Mouse (Mus musculus): ENCODE measurements at regions not wholly inside any gene's neighbourhood (a gene's known extent, or its start where the extent isn't known, plus 50 kb on each side); places are given as distances from the start of the nearest gene placed in this dataset.

GRCm38 (mm10) chr2:45356558-45357170 lies 239.5 kb upstream of the Zeb2 start:
- Histone ChIP-seq H3K9ac (ENCODE audit: insufficient read depth, low read depth, low read length, poor library complexity, severe bottlenecking) (no peak overlapping the region), H3K36me3 (ENCODE audit: control insufficient read depth, insufficient read depth, low read length, poor library complexity, severe bottlenecking) (no peaks in the 10 kb centered on the region), H3K4me3 (ENCODE audit: insufficient read depth in 1 of 2, low read depth in 1 of 2, low read length in 2 of 2, poor library complexity in 1 of 2, severe bottlenecking in 1 of 2) (no peak overlapping the region), H3K9me3 (ENCODE audit: control insufficient read depth, insufficient read depth, low read depth, low read length) (no peaks in the 10 kb centered on the region), H3K27ac (ENCODE audit: insufficient read depth, low read depth, low read length, poor library complexity, severe bottlenecking) (no peak overlapping the region), H3K4me1 (ENCODE audit: control insufficient read depth in 2 of 2, insufficient read depth in 2 of 2, low read length in 2 of 2, poor library complexity in 1 of 2) (no peaks in the 10 kb centered on the region)
- no peak for DNase-seq (ENCODE audit: low read depth, low spot score)
- no peak for TF ChIP-seq ZNF384 (IDR thresholded peaks at IDR 0.05; ENCODE audit: low read depth, low read length)
- no peak for TF ChIP-seq HCFC1 (IDR thresholded peaks at IDR 0.05; ENCODE audit: borderline replicate concordance, insufficient read depth, low read length)
- TF ChIP-seq MAFK (IDR thresholded peaks at IDR 0.05; ENCODE audit: insufficient read depth, low read depth, low read length), result no peak
- TF ChIP-seq ZC3H11A (IDR thresholded peaks at IDR 0.05; ENCODE audit: borderline replicate concordance, low read depth, low read length), result no peak
- TF ChIP-seq CHD2 (IDR thresholded peaks at IDR 0.05; ENCODE audit: low read depth, low read length), result no peak
- in situ Hi-C loops (cut with MboI; ENCODE audit: low sequenced_read_pairs in 2 of 2, unreplicated experiment in 2 of 2), result no loop called here

GRCm38 (mm10) chr2:45356021-45356420 lies 238.8 kb upstream of the Zeb2 start:
- in situ Hi-C loops (cut with MboI; ENCODE audit: low sequenced_read_pairs in 2 of 2, unreplicated experiment in 2 of 2), result no loop called here
- H3K9ac ChIP-seq (ENCODE audit: insufficient read depth, low read depth, low read length, poor library complexity, severe bottlenecking), result no peak overlapping the region

DNA sequence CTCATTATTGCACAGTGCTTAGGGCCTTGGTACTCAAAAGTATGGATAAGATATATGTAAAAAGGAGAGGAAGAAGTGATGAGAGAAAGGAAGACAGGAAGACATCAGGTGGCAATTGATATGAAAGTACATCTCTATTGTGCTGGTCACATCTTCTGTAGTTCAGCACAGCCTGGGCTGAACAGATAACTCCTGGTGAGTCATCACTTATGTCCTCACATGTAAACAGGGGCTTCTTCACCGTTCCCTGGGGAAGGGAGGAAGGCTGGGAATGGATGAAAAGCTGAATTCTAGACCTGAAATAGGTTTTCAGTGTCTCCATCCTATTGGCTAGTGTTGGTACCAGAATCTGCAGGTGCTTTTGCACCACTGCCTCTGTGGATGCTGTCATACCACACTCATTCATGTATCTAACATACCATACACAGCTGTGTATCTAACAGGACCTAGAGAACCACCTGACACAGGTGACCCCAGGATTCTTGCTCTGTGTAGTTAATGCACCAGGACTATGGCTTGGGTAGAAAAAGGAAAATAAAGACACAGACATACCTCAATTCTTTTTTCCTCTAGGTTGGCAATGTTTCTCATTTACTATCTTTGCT lies 234.4 kb upstream of the Zeb2 start:
- TF ChIP-seq HCFC1 (IDR thresholded peaks at IDR 0.05; ENCODE audit: borderline replicate concordance, insufficient read depth, low read length) (no peak), CHD2 (IDR thresholded peaks at IDR 0.05; ENCODE audit: low read depth, low read length) (no peak), ZC3H11A (IDR thresholded peaks at IDR 0.05; ENCODE audit: borderline replicate concordance, low read depth, low read length) (no peak)
- H3K4me3 ChIP-seq (ENCODE audit: insufficient read depth in 1 of 2, low read depth in 1 of 2, low read length in 2 of 2, poor library complexity in 1 of 2, severe bottlenecking in 1 of 2), result no peak overlapping the region
- H3K4me1 ChIP-seq (ENCODE audit: control insufficient read depth in 2 of 2, insufficient read depth in 2 of 2, low read length in 2 of 2, poor library complexity in 1 of 2), result no peaks in the 10 kb centered on the region
- H3K36me3 ChIP-seq (ENCODE audit: control insufficient read depth, insufficient read depth, low read length, poor library complexity, severe bottlenecking), result no peaks in the 10 kb centered on the region
- no peak overlapping the region for H3K9ac ChIP-seq (ENCODE audit: insufficient read depth, low read depth, low read length, poor library complexity, severe bottlenecking)
- H3K27ac ChIP-seq (ENCODE audit: insufficient read depth, low read depth, low read length, poor library complexity, severe bottlenecking), result no peak overlapping the region
- no peaks in the 10 kb centered on the region for H3K9me3 ChIP-seq (ENCODE audit: control insufficient read depth, insufficient read depth, low read depth, low read length)
- in situ Hi-C loops (cut with MboI; ENCODE audit: low sequenced_read_pairs in 2 of 2, unreplicated experiment in 2 of 2), result no loop called here
- DNase-seq (ENCODE audit: low read depth, low spot score), result no peak

More at GRCm38 (mm10) chr2:45356021-45356420, 238.8 kb upstream of the Zeb2 start:
- Histone ChIP-seq H3K4me1 (ENCODE audit: control insufficient read depth in 2 of 2, insufficient read depth in 2 of 2, low read length in 2 of 2, poor library complexity in 1 of 2) (no peaks in the 10 kb centered on the region), H3K4me3 (ENCODE audit: insufficient read depth in 1 of 2, low read depth in 1 of 2, low read length in 2 of 2, poor library complexity in 1 of 2, severe bottlenecking in 1 of 2) (no peak overlapping the region), H3K27ac (ENCODE audit: insufficient read depth, low read depth, low read length, poor library complexity, severe bottlenecking) (no peak overlapping the region), H3K36me3 (ENCODE audit: control insufficient read depth, insufficient read depth, low read length, poor library complexity, severe bottlenecking) (no peaks in the 10 kb centered on the region), H3K9me3 (ENCODE audit: control insufficient read depth, insufficient read depth, low read depth, low read length) (no peaks in the 10 kb centered on the region)
- no peak for DNase-seq (ENCODE audit: low read depth, low spot score)
- TF ChIP-seq ZC3H11A (IDR thresholded peaks at IDR 0.05; ENCODE audit: borderline replicate concordance, low read depth, low read length), result no peak
- TF ChIP-seq MAFK (IDR thresholded peaks at IDR 0.05; ENCODE audit: insufficient read depth, low read depth, low read length), result no peak
- TF ChIP-seq ZNF384 (IDR thresholded peaks at IDR 0.05; ENCODE audit: low read depth, low read length), result no peak
- no peak for TF ChIP-seq HCFC1 (IDR thresholded peaks at IDR 0.05; ENCODE audit: borderline replicate concordance, insufficient read depth, low read length)
- no peak for TF ChIP-seq CHD2 (IDR thresholded peaks at IDR 0.05; ENCODE audit: low read depth, low read length)

DNA sequence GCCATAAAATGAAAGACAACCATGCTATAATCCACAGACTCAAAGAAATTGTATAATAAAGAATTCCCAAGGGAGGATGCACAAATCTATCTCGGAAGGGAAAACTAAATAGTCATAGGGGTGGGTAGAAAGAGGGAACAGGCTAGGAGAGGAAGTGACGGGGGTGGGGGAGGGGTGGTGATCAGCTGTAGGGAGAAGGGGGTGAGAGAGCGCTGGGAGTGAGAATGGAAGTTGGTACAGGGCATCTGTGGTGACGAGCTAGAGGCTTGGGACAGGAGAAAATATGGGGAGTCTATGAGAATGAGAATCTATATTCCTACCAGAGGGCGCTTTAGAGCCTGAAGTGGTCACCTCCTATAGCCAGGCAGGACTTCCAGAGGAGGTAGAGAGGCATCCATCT lies 229.2 kb upstream of the Zeb2 start:
- H3K4me3 ChIP-seq (ENCODE audit: insufficient read depth in 1 of 2, low read depth in 1 of 2, low read length in 2 of 2, poor library complexity in 1 of 2, severe bottlenecking in 1 of 2), result no peak overlapping the region
- in situ Hi-C loops (cut with MboI; ENCODE audit: low sequenced_read_pairs in 2 of 2, unreplicated experiment in 2 of 2), result no loop called here

More for the DNA sequence above, 229.2 kb upstream of the Zeb2 start:
- no peaks in the 10 kb centered on the region for H3K4me1 ChIP-seq (ENCODE audit: control insufficient read depth in 2 of 2, insufficient read depth in 2 of 2, low read length in 2 of 2, poor library complexity in 1 of 2)
- H3K9ac ChIP-seq (ENCODE audit: insufficient read depth, low read depth, low read length, poor library complexity, severe bottlenecking), result no peak overlapping the region
- no peaks in the 10 kb centered on the region for H3K36me3 ChIP-seq (ENCODE audit: control insufficient read depth, insufficient read depth, low read length, poor library complexity, severe bottlenecking)
- no peak overlapping the region for H3K27ac ChIP-seq (ENCODE audit: insufficient read depth, low read depth, low read length, poor library complexity, severe bottlenecking)
- TF ChIP-seq ZNF384 (IDR thresholded peaks at IDR 0.05; ENCODE audit: low read depth, low read length) (no peak), ZC3H11A (IDR thresholded peaks at IDR 0.05; ENCODE audit: borderline replicate concordance, low read depth, low read length) (no peak), CHD2 (IDR thresholded peaks at IDR 0.05; ENCODE audit: low read depth, low read length) (no peak), MAFK (IDR thresholded peaks at IDR 0.05; ENCODE audit: insufficient read depth, low read depth, low read length) (no peak)
- H3K9me3 ChIP-seq (ENCODE audit: control insufficient read depth, insufficient read depth, low read depth, low read length), result no peaks in the 10 kb centered on the region
- no peak for DNase-seq (ENCODE audit: low read depth, low spot score)

All from ES-E14 (cell line).